Mouse (Mus musculus) ES-E14 (cell line): Measurements from ENCODE around the gene 1600002K03Rik. TPM values are rescaled to one million over a fixed set of nuclear protein-coding genes. Genes with fewer than 3 reads are reported as not detected.

Source experiments
- DNase-seq: peaks from one replicate; pipeline ENCODE4 v3.0.0-alpha.2; 2013; ENCODE audit warnings: low read depth, low spot score
- H3K27ac ChIP-seq: 2 replicates; pipeline ENCODE4 v1.5.1; 2012; ENCODE audit warnings: low read depth, mild to moderate bottlenecking, low read length, moderate library complexity, mixed read lengths; ENCODE audit not compliant: poor library complexity, insufficient read depth, severe bottlenecking
- H3K36me3 ChIP-seq: 2 replicates; pipeline ENCODE4 v1.6.1; 2012; ENCODE audit warnings: mild to moderate bottlenecking, low read length, moderate library complexity, mixed read lengths; ENCODE audit not compliant: control insufficient read depth, poor library complexity, insufficient read depth, severe bottlenecking
- H3K4me1 ChIP-seq, 2 experiments: fragments of 150-350 bp in 1 of 2; sonication (generic) in 1 of 2; 2 replicates each; pipeline ENCODE4 v1.6.1; 2012; ENCODE audit warnings: low read length in 2 of 2, mild to moderate bottlenecking in 1 of 2, mixed read lengths in 1 of 2; ENCODE audit not compliant: control insufficient read depth in 2 of 2, insufficient read depth in 2 of 2, poor library complexity in 1 of 2
- H3K4me3 ChIP-seq, 2 experiments: fragments of 150-350 bp in 1 of 2; sonication (generic) in 1 of 2; 2 replicates each; pipeline ENCODE4 v1.5.1; 2012; ENCODE audit warnings: low read length in 2 of 2, low read depth in 1 of 2, mild to moderate bottlenecking in 1 of 2, mixed read lengths in 1 of 2; ENCODE audit not compliant: insufficient read depth in 1 of 2, poor library complexity in 1 of 2, severe bottlenecking in 1 of 2
- H3K9ac ChIP-seq: 2 replicates; pipeline ENCODE4 v1.6.1; 2012; ENCODE audit warnings: low read depth, mild to moderate bottlenecking, low read length, mixed read lengths; ENCODE audit not compliant: poor library complexity, insufficient read depth, severe bottlenecking
- H3K9me3 ChIP-seq: fragments of 150-350 bp; sonication (generic); 2 replicates; pipeline ENCODE4 v1.6.1; 2012; ENCODE audit warnings: low read depth, mild to moderate bottlenecking, low read length; ENCODE audit not compliant: control insufficient read depth, insufficient read depth
- CHD2 ChIP-seq: IDR thresholded peaks from 2 replicates; pipeline ENCODE4 v1.6.1; 2014; ENCODE audit warnings: mild to moderate bottlenecking, low read depth, low read length, inconsistent platforms
- HCFC1 ChIP-seq: IDR thresholded peaks from 2 replicates; pipeline ENCODE4 v1.6.1; 2012; ENCODE audit warnings: low read length, inconsistent platforms, borderline replicate concordance; ENCODE audit not compliant: insufficient read depth
- MAFK ChIP-seq: IDR thresholded peaks from 2 replicates; pipeline ENCODE4 v1.6.1; 2014; ENCODE audit warnings: mild to moderate bottlenecking, low read depth, low read length, inconsistent platforms; ENCODE audit not compliant: insufficient read depth
- ZC3H11A ChIP-seq: IDR thresholded peaks from 2 replicates; pipeline ENCODE4 v1.6.1; 2012; ENCODE audit warnings: low read depth, mild to moderate bottlenecking, inconsistent platforms, low read length, borderline replicate concordance
- ZNF384 ChIP-seq: IDR thresholded peaks from 2 replicates; pipeline ENCODE4 v1.6.1; 2012; ENCODE audit warnings: low read depth, low read length, inconsistent platforms
- in situ Hi-C, 2 experiments: fragments of 600-800 bp; cut with MboI; formaldehyde crosslinking; loops; one replicate each; pipeline ENCODE4 v1.15.1; 2025; ENCODE audit warnings: low sequenced_read_pairs in 2 of 2, inconsistent platforms in 1 of 2; ENCODE audit not compliant: unreplicated experiment in 2 of 2
- total RNA-seq: library from RNA; depleted of rRNA; stranded (reverse); fragments of 300-350 nt; gene quantifications from 2 replicates; pipeline ENCODE4 v1.2.3, GENCODE M21; 2012

Gene 1600002K03Rik
- total RNA-seq, 1 experiment = 25.4 TPM

DNA sequence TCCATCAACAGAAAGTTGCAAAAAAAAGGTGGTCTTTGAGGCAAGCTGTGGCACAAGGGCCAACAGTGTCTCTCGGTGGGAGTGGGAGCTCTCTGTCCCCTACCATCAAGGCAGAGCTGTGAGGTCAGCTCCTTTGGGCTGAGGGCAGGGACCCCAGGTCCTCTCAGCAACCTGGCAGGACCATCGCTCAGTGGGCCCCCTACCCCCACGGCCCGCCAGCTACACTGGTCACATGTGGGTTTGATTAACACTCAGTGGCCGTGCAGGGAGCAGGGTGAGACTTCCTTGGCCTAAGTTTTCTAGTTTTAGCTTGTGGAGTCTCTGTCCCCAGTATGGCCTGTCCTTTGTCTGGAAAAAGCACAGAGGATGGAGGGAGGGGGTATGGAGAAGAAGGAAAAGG is 8.1 kb downstream of the 1600002K03Rik start:
- H3K36me3 ChIP-seq = no peaks in the 10 kb centered on the region
- in situ Hi-C loops = no loop called here
- no peak overlapping the region for H3K9ac ChIP-seq
- no peak overlapping the region for H3K4me3 ChIP-seq
- H3K4me1 ChIP-seq = peaks cover 0 to 8% of the 10 kb centered on the region in 2 experiments; a peak in 1 of 4 replicates
- H3K9me3 ChIP-seq = no peaks in the 10 kb centered on the region
- TF ChIP-seq ZNF384 = no peak
- TF ChIP-seq MAFK = no peak
- TF ChIP-seq HCFC1 = no peak
- TF ChIP-seq ZC3H11A = no peak
- no peak for TF ChIP-seq CHD2
- no peak overlapping the region for H3K27ac ChIP-seq
- DNase-seq = no peak

DNA sequence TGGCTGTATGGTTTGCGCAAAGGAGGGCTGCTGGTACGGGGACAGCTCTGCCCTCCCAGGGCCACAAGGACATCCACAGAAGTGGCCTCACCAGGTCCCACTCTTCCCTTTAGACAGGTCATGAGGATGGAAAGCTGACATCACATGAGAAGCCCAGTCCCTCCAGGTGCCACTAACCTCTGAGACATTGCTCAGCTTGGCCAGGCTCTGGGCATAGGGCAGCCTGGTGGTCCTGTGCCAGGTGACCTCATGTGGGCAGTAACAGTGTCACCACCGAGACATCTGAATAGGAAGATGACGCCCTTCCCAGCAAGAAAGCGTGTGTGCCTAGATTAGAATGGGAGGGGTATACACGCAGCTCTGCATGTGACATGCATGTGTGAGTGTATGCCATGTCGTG is 9.8 kb downstream of the 1600002K03Rik start:
- H3K9ac ChIP-seq = no peak overlapping the region
- H3K4me1 ChIP-seq = peaks cover 2 to 16% of the 10 kb centered on the region in 2 experiments; a peak in 1 of 4 replicates
- H3K4me3 ChIP-seq = no peak overlapping the region
- DNase-seq = no peak
- no peak for TF ChIP-seq HCFC1
- H3K36me3 ChIP-seq = no peaks in the 10 kb centered on the region
- H3K9me3 ChIP-seq = no peaks in the 10 kb centered on the region
- in situ Hi-C loops = no loop called here
- no peak overlapping the region for H3K27ac ChIP-seq

DNA sequence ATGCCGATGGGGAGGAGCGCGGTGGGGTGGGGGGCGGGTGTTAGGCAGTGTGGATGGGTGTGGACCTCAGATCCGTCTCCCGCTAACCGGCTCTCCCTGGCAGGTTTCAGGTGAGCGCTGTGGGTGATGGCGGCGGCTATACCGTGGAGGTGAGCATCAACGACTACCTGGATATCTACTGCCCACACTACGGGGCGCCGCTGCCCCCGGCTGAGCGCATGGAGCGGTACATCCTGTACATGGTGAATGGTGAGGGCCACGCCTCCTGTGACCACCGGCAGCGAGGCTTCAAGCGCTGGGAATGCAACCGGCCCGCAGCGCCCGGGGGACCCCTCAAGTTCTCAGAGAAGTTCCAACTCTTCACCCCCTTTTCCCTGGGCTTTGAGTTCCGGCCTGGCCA is 13.9 kb downstream of the 1600002K03Rik start:
- H3K4me1 ChIP-seq = peaks cover 2 to 12% of the 10 kb centered on the region in 2 experiments; a peak in 1 of 4 replicates
- DNase-seq = no peak
- in situ Hi-C loops = no loop called here
- no peaks in the 10 kb centered on the region for H3K9me3 ChIP-seq
- H3K27ac ChIP-seq = no peak overlapping the region
- TF ChIP-seq ZC3H11A = no peak
- TF ChIP-seq ZNF384 = no peak
- no peak for TF ChIP-seq HCFC1
- H3K9ac ChIP-seq = no peak overlapping the region
- H3K4me3 ChIP-seq = peak overlapping the region; percentile 25 to 32; a peak in 1 of 4 replicates
- H3K36me3 ChIP-seq = no peaks in the 10 kb centered on the region

DNA sequence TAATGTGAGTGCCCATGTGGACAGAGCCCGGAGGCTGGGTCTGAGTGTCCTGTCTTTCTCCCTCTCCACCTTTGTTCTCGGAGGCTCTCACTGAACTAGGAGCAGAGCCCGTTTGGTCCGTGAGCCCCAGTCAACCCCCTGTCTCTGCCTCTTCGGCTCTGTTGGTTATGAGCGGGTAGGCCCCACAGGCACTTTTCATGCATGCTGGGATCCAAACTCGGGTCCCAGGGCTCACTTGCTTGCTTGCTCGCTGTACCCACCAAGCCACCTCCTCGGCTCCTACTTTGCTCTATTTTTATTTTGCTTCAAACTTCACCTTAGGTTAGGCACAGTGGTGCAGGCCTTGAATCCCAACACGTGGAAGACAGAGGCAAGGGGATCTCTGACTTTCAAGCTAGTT is 15.0 kb downstream of the 1600002K03Rik start:
- in situ Hi-C loops = no loop called here
- TF ChIP-seq ZNF384 (no peak), HCFC1 (no peak), CHD2 (no peak), ZC3H11A (no peak), MAFK (no peak)
- peaks cover 2 to 20% of the 10 kb centered on the region in 2 experiments; a peak in 2 of 4 replicates for H3K4me1 ChIP-seq

DNA sequence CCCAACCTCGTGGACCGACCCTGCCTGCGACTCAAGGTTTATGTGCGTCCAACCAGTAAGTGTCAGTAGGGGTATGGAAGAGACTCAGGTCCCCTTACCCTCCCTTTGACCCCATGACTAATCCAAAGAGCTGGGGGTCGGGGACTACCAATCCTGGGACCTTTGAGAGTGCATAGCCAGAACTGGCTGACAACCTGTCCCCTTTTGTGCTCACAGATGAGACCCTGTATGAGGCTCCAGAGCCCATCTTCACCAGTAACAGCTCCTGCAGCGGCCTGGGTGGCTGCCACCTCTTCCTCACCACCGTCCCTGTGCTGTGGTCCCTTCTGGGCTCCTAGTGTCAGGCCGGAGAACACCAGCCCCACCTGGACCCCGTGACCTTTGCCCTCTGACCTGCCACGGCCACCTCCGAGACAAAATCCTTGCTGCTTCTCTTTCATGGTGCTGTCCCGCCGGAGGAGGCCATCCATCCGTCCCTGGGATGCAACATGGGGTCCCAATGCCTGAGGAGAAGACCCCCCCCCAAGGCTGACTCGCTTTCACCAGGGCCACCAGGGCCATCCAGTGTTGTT is 15.8 kb downstream of the 1600002K03Rik start:
- Histone ChIP-seq H3K9me3 (no peaks in the 10 kb centered on the region), H3K27ac (no peak overlapping the region), H3K9ac (no peak overlapping the region), H3K4me3 (no peak overlapping the region), H3K36me3 (no peaks in the 10 kb centered on the region), H3K4me1 (peaks cover 2 to 22% of the 10 kb centered on the region in 2 experiments; a peak in 2 of 4 replicates)
- in situ Hi-C loops = no loop called here
- no peak for DNase-seq
- TF ChIP-seq ZC3H11A = no peak
- TF ChIP-seq CHD2 = no peak
- no peak for TF ChIP-seq MAFK
- TF ChIP-seq ZNF384 = no peak
- no peak for TF ChIP-seq HCFC1

More for the DNA sequence above, 15.0 kb downstream of the 1600002K03Rik start:
- no peaks in the 10 kb centered on the region for H3K9me3 ChIP-seq
- no peak overlapping the region for H3K4me3 ChIP-seq
- no peaks in the 10 kb centered on the region for H3K36me3 ChIP-seq
- no peak overlapping the region for H3K9ac ChIP-seq
- no peak for DNase-seq
- H3K27ac ChIP-seq = no peak overlapping the region
